10 mouse cellular contexts compared by ENCODE assay signal in the genomic region with DNA sequence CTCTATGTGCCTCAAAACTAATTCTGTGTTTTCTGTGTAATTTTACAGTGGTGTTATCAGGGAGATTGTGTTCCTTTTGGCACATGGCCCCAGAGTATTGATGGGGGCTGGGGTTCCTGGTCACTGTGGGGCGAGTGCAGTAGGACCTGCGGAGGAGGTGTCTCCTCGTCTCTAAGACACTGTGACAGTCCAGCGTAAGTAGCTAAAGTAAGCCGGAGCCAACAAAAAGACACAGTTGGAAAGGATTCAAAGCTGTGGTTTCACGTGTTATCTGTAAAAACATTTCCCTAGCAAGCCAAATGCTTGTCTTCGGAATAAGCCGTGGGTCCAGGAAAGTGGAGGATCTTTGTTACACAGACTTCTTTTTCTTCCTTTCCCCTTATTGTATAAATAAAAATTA.
A peak's percentile ranks its signal among the peaks of the same experiment; 100 is the strongest.
DNase-seq lines count a peak whose midpoint lies in the region; ATAC-seq and TF ChIP-seq lines count a peak whose summit lies in the region.
"Had no signal": no experiment of that assay in that cellular context is flagged by ENCODE, and none has a peak within 500 bp of the region (broad histone marks: within the 10 kb centered on the region; RNA-seq: fewer than 3 reads in every experiment).

No protein-coding gene starts in this region.

- no peaks in the 10 kb centered on the region for H3K9me3 ChIP-seq in embryonic facial prominence, embryonic 14.5 days (ENCODE audit: control insufficient read depth, low read length)
- no peaks in the 10 kb centered on the region for H3K9me3 ChIP-seq in embryonic facial prominence, embryonic 10.5 days
- H3K9me3 ChIP-seq in limb, embryonic 14.5 days (ENCODE audit: control insufficient read depth, low read length): no peaks in the 10 kb centered on the region
- H3K9me3 ChIP-seq in limb, embryonic 10.5 days (replicated peaks): no peaks in the 10 kb centered on the region

- no peak overlapping the region; the same call in 1 of the 2 replicates for H3K4me2 ChIP-seq in embryonic facial prominence, embryonic 14.5 days (ENCODE audit: low read depth, low read length)
- H3K4me2 ChIP-seq in limb, embryonic 14.5 days (replicated peaks; ENCODE audit: low read depth, low read length, severe bottlenecking): no peak overlapping the region

- no peak for ATAC-seq in embryonic facial prominence, embryonic 14.5 days (ENCODE audit: low read depth)
- ATAC-seq in limb, embryonic 14.5 days (ENCODE audit: low FRiP score, low read depth): no peak
- ATAC-seq in granulocyte monocyte progenitor cell, adult 5-6 weeks (replicated peaks; ENCODE audit: poor library complexity, severe bottlenecking): no peak
- ATAC-seq: intestine, embryonic 16.5 days had no signal

- peak; percentile 81 for DNase-seq in embryonic facial prominence, embryonic 14.5 days (ENCODE audit: low spot score)
- DNase-seq in embryonic facial prominence, embryonic 10.5 days (ENCODE audit: low spot score): no peak
- DNase-seq in limb, embryonic 14.5 days (ENCODE audit: low spot score): peak; percentile 4
- DNase-seq in limb, embryonic 10.5 days (ENCODE audit: low spot score): no peak
- DNase-seq in MN1 (ENCODE audit: low spot score): peak; percentile 44
- DNase-seq in heart, postnatal 10 days: peak; percentile 26 to 32
- DNase-seq in c-Kit-positive CD71-positive TER-119-positive erythroid progenitor cells, embryonic 14.5 days (ENCODE audit: low spot score): no peak

- H3K4me3 ChIP-seq in embryonic facial prominence, embryonic 14.5 days (ENCODE audit: low read depth, low read length): no peak overlapping the region
- no peak overlapping the region for H3K4me3 ChIP-seq in embryonic facial prominence, embryonic 10.5 days
- no peak overlapping the region for H3K4me3 ChIP-seq in limb, embryonic 14.5 days (replicated peaks; ENCODE audit: low read length)
- no peak overlapping the region for H3K4me3 ChIP-seq in limb, embryonic 10.5 days
- H3K4me3 ChIP-seq: heart, adult 2 months had no signal

- intact Hi-C loops in heart, postnatal 10 days (cut with DNase I): no loop called here

- no peak for TF ChIP-seq POLR2A in limb, embryonic 14.5 days (IDR thresholded peaks at IDR 0.05; ENCODE audit: borderline replicate concordance, extremely low read depth, insufficient read depth, insufficient read length)

- WGBS in embryonic facial prominence, embryonic 14.5 days: 48% methylated on average over 8 of the region's 8 CpGs
- 81% methylated on average over 8 of the region's 8 CpGs for WGBS in embryonic facial prominence, embryonic 10.5 days
- WGBS in limb, embryonic 14.5 days: 75% methylated on average over 8 of the region's 8 CpGs
- WGBS in limb, embryonic 10.5 days: 85% methylated on average over 8 of the region's 8 CpGs

- no peak overlapping the region for H3K27ac ChIP-seq in embryonic facial prominence, embryonic 14.5 days (replicated peaks; ENCODE audit: low read depth, low read length)
- no peak overlapping the region for H3K27ac ChIP-seq in embryonic facial prominence, embryonic 10.5 days (replicated peaks)
- H3K27ac ChIP-seq in limb, embryonic 14.5 days (replicated peaks; ENCODE audit: low read depth, low read length): no peak overlapping the region
- no peak overlapping the region for H3K27ac ChIP-seq in limb, embryonic 10.5 days
- H3K27ac ChIP-seq: heart, adult 2 months had no signal

- H3K36me3 ChIP-seq in embryonic facial prominence, embryonic 14.5 days (ENCODE audit: control insufficient read depth, insufficient read depth, low read length): peaks cover 9% of the 10 kb centered on the region; the same call in 1 of the 2 replicates
- H3K36me3 ChIP-seq in embryonic facial prominence, embryonic 10.5 days (replicated peaks): peaks cover 5% of the 10 kb centered on the region
- H3K36me3 ChIP-seq in limb, embryonic 14.5 days (ENCODE audit: control insufficient read depth, insufficient read depth, low read length): peaks cover 9% of the 10 kb centered on the region
- 0 out of 2 replicates have a peak, but pooled peaks cover 4% of the 10 kb centered on the region for H3K36me3 ChIP-seq in limb, embryonic 10.5 days

- H3K27me3 ChIP-seq in embryonic facial prominence, embryonic 14.5 days (replicated peaks; ENCODE audit: control insufficient read depth, insufficient read depth, low read length): no peaks in the 10 kb centered on the region
- H3K27me3 ChIP-seq in embryonic facial prominence, embryonic 10.5 days (replicated peaks; ENCODE audit: low read depth, poor library complexity, severe bottlenecking): no peaks in the 10 kb centered on the region
- H3K27me3 ChIP-seq in limb, embryonic 14.5 days (ENCODE audit: control insufficient read depth, insufficient read depth, low read length): no peaks in the 10 kb centered on the region
- H3K27me3 ChIP-seq in limb, embryonic 10.5 days (ENCODE audit: low read depth, poor library complexity, severe bottlenecking): no peaks in the 10 kb centered on the region

- H3K4me1 ChIP-seq in embryonic facial prominence, embryonic 14.5 days (ENCODE audit: control insufficient read depth, insufficient read depth, low read length): no peaks in the 10 kb centered on the region; the same call in 1 of the 2 replicates
- H3K4me1 ChIP-seq in embryonic facial prominence, embryonic 10.5 days: no peaks in the 10 kb centered on the region
- H3K4me1 ChIP-seq in limb, embryonic 14.5 days (ENCODE audit: control insufficient read depth, insufficient read depth, low read length): no peaks in the 10 kb centered on the region
- H3K4me1 ChIP-seq in limb, embryonic 10.5 days: no peaks in the 10 kb centered on the region

- H3K9ac ChIP-seq in embryonic facial prominence, embryonic 14.5 days (ENCODE audit: low read depth, low read length): no peak overlapping the region
- H3K9ac ChIP-seq in limb, embryonic 14.5 days (ENCODE audit: low read depth, low read length, severe bottlenecking): no peak overlapping the region

Comparison
In these comparisons a context has a peak if more than half of its experiments do, and no peak if none do; other contexts are left out.
1. DNase-seq: peak in embryonic facial prominence, embryonic 14.5 days (single experiment), limb, embryonic 14.5 days (single experiment), MN1 (single experiment) and heart, postnatal 10 days (2 of 2); none in embryonic facial prominence, embryonic 10.5 days (single experiment), limb, embryonic 10.5 days (single experiment) and c-Kit-positive CD71-positive TER-119-positive erythroid progenitor cells, embryonic 14.5 days (single experiment).